Mouse (Mus musculus) midbrain, embryonic 11.5 days (tissue): Measurements from ENCODE around the gene Zfp653. TPM values are rescaled to one million over a fixed set of nuclear protein-coding genes. Genes with fewer than 3 reads are reported as not detected.

Experiments used
- ATAC-seq: fragments of 200-750 bp; cut with Nextera tagmentation; 2 replicates; pipeline ENCODE4 v1.8.0; 2017; ENCODE audit warnings: moderate TSS enrichment, moderate library complexity; ENCODE audit not compliant: low FRiP score
- DNase-seq: peaks from one replicate; pipeline ENCODE4 v3.0.0; 2015; ENCODE audit warnings: low spot score; ENCODE audit errors: missing footprints
- H3K27ac ChIP-seq: fragments of 300-500 bp; sonication (generic); 2 replicates; pipeline ENCODE4 v1.5.1; 2014; ENCODE audit warnings: low read depth, low read length
- H3K27me3 ChIP-seq: fragments of 300-500 bp; sonication (generic); 2 replicates; pipeline ENCODE4 v1.6.1; 2014; ENCODE audit warnings: mild to moderate bottlenecking, low read length, moderate library complexity, mixed read lengths; ENCODE audit not compliant: control insufficient read depth, insufficient read depth
- H3K36me3 ChIP-seq: fragments of 300-500 bp; sonication (generic); 2 replicates; pipeline ENCODE4 v1.6.1; 2014; ENCODE audit warnings: mild to moderate bottlenecking, low read length, moderate library complexity, mixed read lengths; ENCODE audit not compliant: control insufficient read depth, insufficient read depth
- H3K4me1 ChIP-seq: fragments of 300-500 bp; sonication (generic); 2 replicates; pipeline ENCODE4 v1.6.1; 2014; ENCODE audit warnings: low read length; ENCODE audit not compliant: control insufficient read depth, insufficient read depth
- H3K4me2 ChIP-seq: fragments of 300-500 bp; sonication (generic); 2 replicates; pipeline ENCODE4 v1.6.1; 2014; ENCODE audit warnings: mild to moderate bottlenecking, moderate library complexity
- H3K4me3 ChIP-seq: fragments of 300-500 bp; sonication (generic); 2 replicates; pipeline ENCODE4 v1.5.1; 2014; ENCODE audit warnings: low read depth, low read length
- H3K9ac ChIP-seq: fragments of 300-500 bp; sonication (generic); 2 replicates; pipeline ENCODE4 v1.6.1; 2014; ENCODE audit warnings: low read length
- H3K9me3 ChIP-seq: fragments of 300-500 bp; sonication (generic); 2 replicates; pipeline ENCODE4 v1.6.1; 2016; ENCODE audit warnings: low read length; ENCODE audit not compliant: control insufficient read depth
- WGBS: fragments of 180-500 bp; shearing (Covaris S2); extraction: QIAGEN DNeasy Blood & Tissue Kit; methylation state at CpG from one replicate; pipeline ENCODE4 v1.1.7; 2014; 5-methylcytosine and 5-hydroxymethylcytosine counted together
- polyA plus RNA-seq: library from polyadenylated mRNA; unstranded; fragments of >200 nt; fragmentation: Nextera tagmentation; extraction: Ambion mirVana; gene quantifications from 2 replicates; pipeline ENCODE4 v1.2.1, GENCODE M21; 2014

Zfp653 gene
- polyA plus RNA-seq, 1 experiment from 2014 or later: 7.6 TPM

- peak; percentile 78 for ATAC-seq
- Histone ChIP-seq H3K27me3 (peaks cover 8% of the 10 kb centered on the region), H3K36me3 (no peaks in the 10 kb centered on the region), H3K27ac (peak overlapping the region; percentile 86), H3K4me2 (peak overlapping the region; percentile 71), H3K9me3 (no peaks in the 10 kb centered on the region), H3K9ac (peak overlapping the region; percentile 93), H3K4me3 (peak overlapping the region; percentile 86), H3K4me1 (peaks cover 37% of the 10 kb centered on the region)
- under 1% methylated on average over 43 of the region's 43 CpGs for WGBS
- DNase-seq: peak; percentile 99
These were observed 20.8 kb downstream of the Zfp653 start for GRCm38 (mm10) chr9:22050351-22050889.

- H3K9ac ChIP-seq: peak overlapping the region; percentile 93
- peaks cover 8% of the 10 kb centered on the region for H3K27me3 ChIP-seq
- ATAC-seq (no peak; the same call in 1 of the 2 replicates), DNase-seq (peak; percentile 91)
- no peaks in the 10 kb centered on the region for H3K36me3 ChIP-seq
- H3K27ac ChIP-seq: peak overlapping the region; percentile 86
- no peaks in the 10 kb centered on the region for H3K9me3 ChIP-seq
- peaks cover 35% of the 10 kb centered on the region for H3K4me1 ChIP-seq
- peak overlapping the region; percentile 86 for H3K4me3 ChIP-seq
- 42% methylated on average over 4 of the region's 4 CpGs for WGBS
- peak overlapping the region; percentile 71 for H3K4me2 ChIP-seq
These were observed 21.4 kb downstream of the Zfp653 start for GRCm38 (mm10) chr9:22049721-22050270.

GRCm38 (mm10) chr9:22049315-22049714 is 21.9 kb downstream of the Zfp653 start:
- H3K27me3 ChIP-seq: peaks cover 8% of the 10 kb centered on the region
- H3K4me1 ChIP-seq: peaks cover 31% of the 10 kb centered on the region
- H3K4me2 ChIP-seq: peak overlapping the region; percentile 71
- peak overlapping the region; percentile 93 for H3K9ac ChIP-seq
- peak overlapping the region; percentile 86 for H3K4me3 ChIP-seq
- no peaks in the 10 kb centered on the region for H3K36me3 ChIP-seq
- ATAC-seq: no peak
- H3K27ac ChIP-seq: peak overlapping the region; percentile 86
- DNase-seq: no peak
- whole genome bisulfite sequencing: 64% methylated on average over 11 of the region's 11 CpGs
- H3K9me3 ChIP-seq: no peaks in the 10 kb centered on the region

GRCm38 (mm10) chr9:22047329-22047728 is 23.8 kb downstream of the Zfp653 start:
- Histone ChIP-seq H3K4me3 (no peak overlapping the region), H3K27ac (no peak overlapping the region), H3K4me1 (peaks cover 31% of the 10 kb centered on the region), H3K27me3 (peaks cover 5% of the 10 kb centered on the region), H3K36me3 (no peaks in the 10 kb centered on the region), H3K4me2 (no peak overlapping the region), H3K9me3 (no peaks in the 10 kb centered on the region), H3K9ac (no peak overlapping the region)
- DNase-seq (peak; percentile 84), ATAC-seq (no peak)
- 66% methylated on average over 9 of the region's 9 CpGs for WGBS

GRCm38 (mm10) chr9:22041832-22042231 is 29.3 kb downstream of the Zfp653 start:
- H3K27me3 ChIP-seq: no peaks in the 10 kb centered on the region
- no peaks in the 10 kb centered on the region for H3K4me1 ChIP-seq
- no peaks in the 10 kb centered on the region for H3K9me3 ChIP-seq
- H3K4me2 ChIP-seq: no peak overlapping the region
- ATAC-seq (no peak), DNase-seq (no peak)
- no peaks in the 10 kb centered on the region for H3K36me3 ChIP-seq
- H3K4me3 ChIP-seq: no peak overlapping the region
- H3K27ac ChIP-seq: no peak overlapping the region
- no peak overlapping the region for H3K9ac ChIP-seq
- 65% methylated on average over 2 of the region's 2 CpGs for WGBS

GRCm38 (mm10) chr9:22037826-22038225 is 33.4 kb downstream of the Zfp653 start:
- ATAC-seq (no peak), DNase-seq (no peak)
- Histone ChIP-seq H3K36me3 (no peaks in the 10 kb centered on the region; the same call in 1 of the 2 replicates), H3K27me3 (no peaks in the 10 kb centered on the region), H3K4me1 (peaks cover 9% of the 10 kb centered on the region; the same call in 1 of the 2 replicates), H3K9me3 (no peaks in the 10 kb centered on the region), H3K4me2 (no peak overlapping the region), H3K27ac (no peak overlapping the region), H3K9ac (no peak overlapping the region), H3K4me3 (no peak overlapping the region)
- 82% methylated on average over 10 of the region's 10 CpGs for WGBS

- 39% methylated on average over 6 of the region's 6 CpGs for WGBS
- ATAC-seq (peak; percentile 80), DNase-seq (peak; percentile 91)
- Histone ChIP-seq H3K36me3 (peaks cover 5% of the 10 kb centered on the region; the same call in 1 of the 2 replicates), H3K27me3 (no peaks in the 10 kb centered on the region), H3K4me2 (no peak overlapping the region), H3K27ac (peak overlapping the region; percentile 71), H3K9me3 (no peaks in the 10 kb centered on the region), H3K4me1 (peaks cover 9% of the 10 kb centered on the region; the same call in 1 of the 2 replicates), H3K9ac (no peak overlapping the region), H3K4me3 (no peak overlapping the region)
These were observed 35.7 kb downstream of the Zfp653 start for GRCm38 (mm10) chr9:22035300-22036044.

- DNase-seq: no peak
- H3K4me1 ChIP-seq: peaks cover 20% of the 10 kb centered on the region
- no peaks in the 10 kb centered on the region for H3K9me3 ChIP-seq
- ATAC-seq: no peak
- H3K4me2 ChIP-seq: no peak overlapping the region
- WGBS: 94% methylated on average over 9 of the region's 9 CpGs
- H3K4me3 ChIP-seq: no peak overlapping the region
- H3K27me3 ChIP-seq: no peaks in the 10 kb centered on the region
- no peak overlapping the region for H3K27ac ChIP-seq
- H3K36me3 ChIP-seq: peaks cover 14% of the 10 kb centered on the region
- no peak overlapping the region for H3K9ac ChIP-seq
These were observed 40.8 kb downstream of the Zfp653 start for GRCm38 (mm10) chr9:22030386-22030785.

- H3K9me3 ChIP-seq: no peaks in the 10 kb centered on the region
- peak; percentile 90 for DNase-seq
- peaks cover 24% of the 10 kb centered on the region for H3K4me1 ChIP-seq
- 25% methylated on average over 7 of the region's 7 CpGs for WGBS
- H3K9ac ChIP-seq: no peak overlapping the region
- no peaks in the 10 kb centered on the region for H3K27me3 ChIP-seq
- peak; percentile 80 for ATAC-seq
- H3K4me3 ChIP-seq: no peak overlapping the region
- H3K4me2 ChIP-seq: no peak overlapping the region; the same call in 1 of the 2 replicates
- peaks cover 15% of the 10 kb centered on the region for H3K36me3 ChIP-seq
- H3K27ac ChIP-seq: peak overlapping the region; percentile 48
These were observed 42.7 kb downstream of the Zfp653 start for GRCm38 (mm10) chr9:22028467-22028866.
